Mouse (Mus musculus): ENCODE results near the gene Lsm11.

GRCm38 (mm10) chr11:45889981-45890380 is 54.8 kb downstream of the Lsm11 start:
- no peak for TF ChIP-seq CTCF (conservative IDR thresholded peaks at IDR 0.05; ENCODE audit: insufficient read depth, insufficient read length, low read depth, low read length)
- TF ChIP-seq POLR2A (IDR thresholded peaks at IDR 0.05; ENCODE audit: low read depth, low read length), result no peak

All from kidney, adult 2 months (tissue).